28 mouse cellular contexts compared by ENCODE assay signal in genomic region chr13:95491327-95491726, GRCm38 (mm10). TPM values are rescaled to one million over a fixed set of nuclear protein-coding genes. Genes with fewer than 3 reads are reported as not detected.
DNase-seq lines count a peak whose midpoint lies in the region; ATAC-seq and TF ChIP-seq lines count a peak whose summit lies in the region.
"Had no signal": no experiment of that assay in that cellular context is flagged by ENCODE, and none has a peak within 500 bp of the region (broad histone marks: within the 10 kb centered on the region; RNA-seq: fewer than 3 reads in every experiment).

No protein-coding gene starts in this region.

- 0 out of 2 replicates have a peak overlapping the region, but pooled peaks have one; percentile 6 for H3K27ac ChIP-seq in liver, postnatal 0 days (ENCODE audit: low read depth)
- H3K27ac ChIP-seq in liver, embryonic 11.5 days (ENCODE audit: low read depth, low read length) = no peak overlapping the region
- no peak overlapping the region for H3K27ac ChIP-seq in stomach, postnatal 0 days (replicated peaks)
- H3K27ac ChIP-seq: forebrain, embryonic 13.5 days; gastrocnemius, adult 2 months; hindbrain, embryonic 12.5 days; limb, embryonic 15.5 days; neural tube, embryonic 13.5 days had no signal

- peaks cover 9% of the 10 kb centered on the region for H3K4me1 ChIP-seq in liver, postnatal 0 days (ENCODE audit: insufficient read depth)
- no peaks in the 10 kb centered on the region for H3K4me1 ChIP-seq in liver, embryonic 11.5 days (replicated peaks; ENCODE audit: control insufficient read depth, insufficient read depth, low read length)
- 0 out of 2 replicates have a peak, but pooled peaks cover 5% of the 10 kb centered on the region for H3K4me1 ChIP-seq in stomach, postnatal 0 days (replicated peaks; ENCODE audit: control insufficient read depth, insufficient read depth)
- H3K4me1 ChIP-seq: forebrain, embryonic 13.5 days; hindbrain, embryonic 12.5 days; neural tube, embryonic 13.5 days had no signal

- DNase-seq in kidney, adult 18-20 months = peak; percentile 11
- DNase-seq in kidney, postnatal 10 days = no peak
- DNase-seq in liver, postnatal 0 days = peak; percentile 45
- DNase-seq in liver, embryonic 11.5 days (ENCODE audit: low spot score) = no peak
- peak; percentile 21 to 48 for DNase-seq in kidney, postnatal 25 days
- peak; percentile 74 for DNase-seq in stomach, postnatal 0 days (ENCODE audit: low spot score)
- DNase-seq in left cerebral cortex, postnatal 36 days (ENCODE audit: low spot score in 2 of 2) = no peak
- no peak for DNase-seq in layer of hippocampus, adult 11-12 months (ENCODE audit: low spot score)
- DNase-seq: adrenal gland, postnatal 10 days; cerebellum, adult 18-20 months; cerebellum, postnatal 25 days; gastrocnemius, adult 2 months; layer of hippocampus, adult 9-11 months; lung, embryonic 14.5 days; retina, postnatal 1 day had no signal

- TF ChIP-seq EP300 in liver, postnatal 0 days (IDR thresholded peaks at IDR 0.05; ENCODE audit: low read depth) = 0 out of 2 replicates have a peak, but pooled peaks have one; percentile 12
- no peak for TF ChIP-seq EP300 in stomach, postnatal 0 days (optimal IDR thresholded peaks at IDR 0.05)

- no peaks in the 10 kb centered on the region for H3K9me3 ChIP-seq in liver, postnatal 0 days (ENCODE audit: low read length)
- no peaks in the 10 kb centered on the region for H3K9me3 ChIP-seq in liver, embryonic 11.5 days (ENCODE audit: control insufficient read depth, low read length)
- no peaks in the 10 kb centered on the region for H3K9me3 ChIP-seq in stomach, postnatal 0 days (ENCODE audit: control insufficient read depth, low read length)
- H3K9me3 ChIP-seq: forebrain, embryonic 13.5 days; hindbrain, embryonic 12.5 days; limb, embryonic 15.5 days; neural tube, embryonic 13.5 days had no signal

- WGBS in liver, postnatal 0 days (ENCODE audit: insufficient replicate concordance) = 61% methylated on average over 11 of the region's 11 CpGs
- WGBS in liver, embryonic 11.5 days = 69% methylated on average over 11 of the region's 11 CpGs
- 54% methylated on average over 11 of the region's 11 CpGs for WGBS in stomach, postnatal 0 days

- H3K9ac ChIP-seq in liver, postnatal 0 days (replicated peaks) = no peak overlapping the region
- H3K9ac ChIP-seq in liver, embryonic 11.5 days (ENCODE audit: low read depth, low read length) = no peak overlapping the region
- H3K9ac ChIP-seq in stomach, postnatal 0 days (ENCODE audit: low read length) = no peak overlapping the region
- H3K9ac ChIP-seq: forebrain, embryonic 13.5 days; hindbrain, embryonic 12.5 days; limb, embryonic 15.5 days; lung, embryonic 14.5 days; neural tube, embryonic 13.5 days had no signal

- ATAC-seq in liver, postnatal 0 days = peak; percentile 78
- ATAC-seq in liver, embryonic 11.5 days (replicated peaks; ENCODE audit: low FRiP score) = no peak
- ATAC-seq in stomach, postnatal 0 days (ENCODE audit: low FRiP score, low TSS enrichment) = peak; percentile 88
- ATAC-seq: forebrain, embryonic 13.5 days; midbrain, embryonic 16.5 days had no signal

- H3K4me2 ChIP-seq in liver, postnatal 0 days (ENCODE audit: low read depth, low read length) = no peak overlapping the region
- no peak overlapping the region for H3K4me2 ChIP-seq in liver, embryonic 11.5 days
- H3K4me2 ChIP-seq in stomach, postnatal 0 days (replicated peaks; ENCODE audit: low read depth) = no peak overlapping the region
- H3K4me2 ChIP-seq: forebrain, embryonic 13.5 days; hindbrain, embryonic 12.5 days; limb, embryonic 15.5 days; lung, embryonic 14.5 days; neural tube, embryonic 13.5 days had no signal

- intact Hi-C loops in left cerebral cortex, postnatal 36 days (cut with DNase I) = no loop called here

- no peaks in the 10 kb centered on the region for H3K36me3 ChIP-seq in liver, postnatal 0 days (replicated peaks; ENCODE audit: insufficient read depth, low read length)
- H3K36me3 ChIP-seq in liver, embryonic 11.5 days (ENCODE audit: control insufficient read depth, insufficient read depth, low read length) = no peaks in the 10 kb centered on the region
- H3K36me3 ChIP-seq in stomach, postnatal 0 days (ENCODE audit: control insufficient read depth, insufficient read depth, low read length) = no peaks in the 10 kb centered on the region
- H3K36me3 ChIP-seq: hindbrain, embryonic 12.5 days; limb, embryonic 15.5 days; neural tube, embryonic 13.5 days had no signal

- TF ChIP-seq CTCF in liver, postnatal 0 days (IDR thresholded peaks at IDR 0.05; ENCODE audit: low read depth) = no peak
- TF ChIP-seq CTCF in stomach, postnatal 0 days (IDR thresholded peaks at IDR 0.05; ENCODE audit: low read depth) = no peak

- no peaks in the 10 kb centered on the region for H3K27me3 ChIP-seq in liver, postnatal 0 days (ENCODE audit: insufficient read depth, low read length)
- no peaks in the 10 kb centered on the region for H3K27me3 ChIP-seq in liver, embryonic 11.5 days (replicated peaks; ENCODE audit: control insufficient read depth, insufficient read depth, low read length)
- H3K27me3 ChIP-seq in stomach, postnatal 0 days (ENCODE audit: control insufficient read depth, insufficient read depth, low read length) = no peaks in the 10 kb centered on the region
- H3K27me3 ChIP-seq: forebrain, embryonic 13.5 days; hindbrain, embryonic 12.5 days; limb, embryonic 15.5 days; neural tube, embryonic 13.5 days had no signal

- no peak overlapping the region for H3K4me3 ChIP-seq in liver, postnatal 0 days (ENCODE audit: low read depth, low read length)
- H3K4me3 ChIP-seq in liver, embryonic 11.5 days (ENCODE audit: low read depth, low read length) = no peak overlapping the region
- H3K4me3 ChIP-seq in stomach, postnatal 0 days (ENCODE audit: low read depth, low read length) = no peak overlapping the region
- H3K4me3 ChIP-seq: forebrain, embryonic 13.5 days; gastrocnemius, adult 2 months; hindbrain, embryonic 12.5 days; limb, embryonic 15.5 days; myocyte; neural tube, embryonic 13.5 days had no signal

RNA-seq across cellular contexts. Expression of gene S100z, which starts 12.8 kb away (rescaled TPM):
- polyA plus RNA-seq in liver, postnatal 0 days (2015; fragmentation: Nextera tagmentation; extraction: Ambion mirVana) = not detected in 2 replicates
- polyA plus RNA-seq in liver, embryonic 11.5 days (2014; fragmentation: Nextera tagmentation; extraction: Ambion mirVana) = not detected in 2 replicates
- 0.38 and 0.39 TPM in 2 replicates for polyA plus RNA-seq in stomach, postnatal 0 days (2015; fragmentation: Nextera tagmentation; extraction: Ambion mirVana)
- total RNA-seq in left cerebral cortex, postnatal 36 days (2021) = not detected
- total RNA-seq: adrenal gland, postnatal 10 days; gastrocnemius, adult 2 months; heart, adult 8-10 months; heart, postnatal 25 days; left cerebral cortex, adult 18-20 months; left cerebral cortex, postnatal 25 days; megakaryocyte, adult 5-6 weeks had no signal
- polyA plus RNA-seq: forebrain, embryonic 13.5 days; heart, embryonic 14.5 days; hindbrain, embryonic 12.5 days; limb, embryonic 15.5 days; midbrain, embryonic 16.5 days; myocyte; neural tube, embryonic 13.5 days had no signal

RNA-seq across cellular contexts. Expression of gene F2rl1, which starts 33.7 kb away (rescaled TPM):
- polyA plus RNA-seq in liver, postnatal 0 days (2015; fragmentation: Nextera tagmentation; extraction: Ambion mirVana) = 0.20 and 0.31 TPM in 2 replicates
- polyA plus RNA-seq in liver, embryonic 11.5 days (2014; fragmentation: Nextera tagmentation; extraction: Ambion mirVana) = 0.21 and 0.43 TPM in 2 replicates
- polyA plus RNA-seq in stomach, postnatal 0 days (2015; fragmentation: Nextera tagmentation; extraction: Ambion mirVana) = 10.7 and 12.8 TPM in 2 replicates
- total RNA-seq in left cerebral cortex, postnatal 36 days (2021) = under 1 TPM; 0.32 to 0.57 TPM
- polyA plus RNA-seq: myocyte; neural tube, embryonic 13.5 days had no signal

RNA-seq across cellular contexts. Expression of gene Crhbp, which starts 46.6 kb away (rescaled TPM):
- polyA plus RNA-seq in liver, postnatal 0 days (2015; fragmentation: Nextera tagmentation; extraction: Ambion mirVana) = 0.11 and 0.18 TPM in 2 replicates
- 0.51 TPM in 1 of 2 replicates, not detected in the other for polyA plus RNA-seq in liver, embryonic 11.5 days (2014; fragmentation: Nextera tagmentation; extraction: Ambion mirVana)
- 0.05 and 0.08 TPM in 2 replicates for polyA plus RNA-seq in stomach, postnatal 0 days (2015; fragmentation: Nextera tagmentation; extraction: Ambion mirVana)
- total RNA-seq in left cerebral cortex, postnatal 36 days (2021) = 10 to 100 TPM; 21.2 to 23.5 TPM
- total RNA-seq: adrenal gland, postnatal 10 days; gastrocnemius, adult 2 months; gastrocnemius, postnatal 4 days; heart, adult 8-10 months; heart, postnatal 25 days; megakaryocyte, adult 5-6 weeks had no signal
- polyA plus RNA-seq: heart, embryonic 14.5 days had no signal

Comparison
In these comparisons a context has a peak if more than half of its experiments do, and no peak if none do; other contexts are left out.
1. DNase-seq: peak in kidney, adult 18-20 months (single experiment), liver, postnatal 0 days (single experiment), kidney, postnatal 25 days (2 of 2) and stomach, postnatal 0 days (single experiment); none in kidney, postnatal 10 days (single experiment), liver, embryonic 11.5 days (single experiment), left cerebral cortex, postnatal 36 days (0 of 2) and layer of hippocampus, adult 11-12 months (single experiment).